Mouse (Mus musculus): ENCODE data around the gene E2f3. TPM values are rescaled to one million over a fixed set of nuclear protein-coding genes. Genes with fewer than 3 reads are reported as not detected.

E2f3 gene
- polyA plus RNA-seq, 1 experiment from 2014 or later = 4.3 TPM

GRCm38 (mm10) chr13:30003169-30003568 is 17.3 kb upstream of the E2f3 start:
- Histone ChIP-seq H3K36me3 (no peaks in the 10 kb centered on the region), H3K27me3 (replicated peaks) (no peaks in the 10 kb centered on the region), H3K9ac (replicated peaks) (no peak overlapping the region), H3K27ac (replicated peaks) (no peak overlapping the region), H3K4me1 (0 out of 2 replicates have a peak, but pooled peaks cover 4% of the 10 kb centered on the region), H3K9me3 (replicated peaks) (no peaks in the 10 kb centered on the region), H3K4me2 (no peak overlapping the region), H3K4me3 (replicated peaks) (no peak overlapping the region)
- no peak for ATAC-seq (ENCODE audit: low FRiP score)
- 49% methylated on average over 11 of the region's 11 CpGs for WGBS

GRCm38 (mm10) chr13:30001041-30001440 is 15.2 kb upstream of the E2f3 start:
- 0 out of 2 replicates have a peak, but pooled peaks cover 4% of the 10 kb centered on the region for H3K4me1 ChIP-seq
- no peaks in the 10 kb centered on the region for H3K36me3 ChIP-seq
- H3K27ac ChIP-seq (replicated peaks) = no peak overlapping the region
- no peak for ATAC-seq (ENCODE audit: low FRiP score)
- WGBS = 43% methylated on average over 5 of the region's 5 CpGs
- no peak overlapping the region for H3K4me2 ChIP-seq
- no peaks in the 10 kb centered on the region for H3K27me3 ChIP-seq (replicated peaks)
- no peak overlapping the region for H3K9ac ChIP-seq (replicated peaks)
- H3K4me3 ChIP-seq (replicated peaks) = no peak overlapping the region
- H3K9me3 ChIP-seq (replicated peaks) = no peaks in the 10 kb centered on the region

- no peaks in the 10 kb centered on the region for H3K27me3 ChIP-seq (replicated peaks)
- 95% methylated on average over 6 of the region's 6 CpGs for WGBS
- ATAC-seq (ENCODE audit: low FRiP score) = no peak
- no peaks in the 10 kb centered on the region for H3K36me3 ChIP-seq
- no peak overlapping the region for H3K4me3 ChIP-seq (replicated peaks)
- no peak overlapping the region for H3K9ac ChIP-seq (replicated peaks)
- H3K27ac ChIP-seq (replicated peaks) = no peak overlapping the region
- peaks cover 20% of the 10 kb centered on the region for H3K4me1 ChIP-seq
- H3K9me3 ChIP-seq (replicated peaks) = no peaks in the 10 kb centered on the region
- H3K4me2 ChIP-seq = no peak overlapping the region
Observed at GRCm38 (mm10) chr13:29987956-29988355, 2.1 kb upstream of the E2f3 start.

GRCm38 (mm10) chr13:29986756-29987120 is 875 bp upstream of the E2f3 start:
- no peaks in the 10 kb centered on the region for H3K27me3 ChIP-seq (replicated peaks)
- peak overlapping the region; percentile 37 for H3K9ac ChIP-seq (replicated peaks)
- no peaks in the 10 kb centered on the region for H3K9me3 ChIP-seq (replicated peaks)
- no peak for ATAC-seq (ENCODE audit: low FRiP score)
- peak overlapping the region; percentile 100 for H3K4me2 ChIP-seq
- H3K4me3 ChIP-seq (replicated peaks) = peak overlapping the region; percentile 91
- WGBS = 20% methylated on average over 9 of the region's 9 CpGs
- H3K4me1 ChIP-seq = peaks cover 22% of the 10 kb centered on the region
- H3K36me3 ChIP-seq = no peaks in the 10 kb centered on the region
- peak overlapping the region; percentile 61 for H3K27ac ChIP-seq (replicated peaks)

- Histone ChIP-seq H3K4me3 (replicated peaks) (peak overlapping the region; percentile 91), H3K36me3 (no peaks in the 10 kb centered on the region), H3K4me2 (peak overlapping the region; percentile 100), H3K27me3 (replicated peaks) (no peaks in the 10 kb centered on the region), H3K4me1 (peaks cover 22% of the 10 kb centered on the region), H3K9me3 (replicated peaks) (no peaks in the 10 kb centered on the region), H3K9ac (replicated peaks) (peak overlapping the region; percentile 92), H3K27ac (replicated peaks) (peak overlapping the region; percentile 85)
- under 1% methylated on average over 55 of the region's 62 CpGs for WGBS
- peak; percentile 5; the same call in 1 of the 2 replicates for ATAC-seq (ENCODE audit: low FRiP score)
Observed at GRCm38 (mm10) chr13:29985101-29985854, 585 bp downstream of the E2f3 start.

GRCm38 (mm10) chr13:29984286-29985100 is 1.4 kb downstream of the E2f3 start:
- H3K27me3 ChIP-seq (replicated peaks) = no peaks in the 10 kb centered on the region
- H3K36me3 ChIP-seq = no peaks in the 10 kb centered on the region
- H3K4me1 ChIP-seq = peaks cover 22% of the 10 kb centered on the region
- peak; percentile 39 for ATAC-seq (ENCODE audit: low FRiP score)
- peak overlapping the region; percentile 91 for H3K4me3 ChIP-seq (replicated peaks)
- H3K9me3 ChIP-seq (replicated peaks) = no peaks in the 10 kb centered on the region
- H3K27ac ChIP-seq (replicated peaks) = peak overlapping the region; percentile 85
- WGBS = 0% methylated on average over 34 of the region's 69 CpGs
- peak overlapping the region; percentile 100 for H3K4me2 ChIP-seq
- peak overlapping the region; percentile 92 for H3K9ac ChIP-seq (replicated peaks)

GRCm38 (mm10) chr13:29983523-29984191 is 2.2 kb downstream of the E2f3 start:
- Histone ChIP-seq H3K9ac (replicated peaks) (peak overlapping the region; percentile 92), H3K4me3 (replicated peaks) (peak overlapping the region; percentile 91), H3K9me3 (replicated peaks) (no peaks in the 10 kb centered on the region), H3K4me1 (peaks cover 22% of the 10 kb centered on the region), H3K4me2 (peak overlapping the region; percentile 100), H3K27ac (replicated peaks) (peak overlapping the region; percentile 85), H3K36me3 (no peaks in the 10 kb centered on the region), H3K27me3 (replicated peaks) (no peaks in the 10 kb centered on the region)
- under 1% methylated on average over 35 of the region's 35 CpGs for WGBS
- ATAC-seq (ENCODE audit: low FRiP score) = no peak

- H3K27me3 ChIP-seq (replicated peaks) = no peaks in the 10 kb centered on the region
- no peak overlapping the region; the same call in 1 of the 2 replicates for H3K27ac ChIP-seq (replicated peaks)
- H3K4me2 ChIP-seq = peak overlapping the region; percentile 100
- no peak for ATAC-seq (ENCODE audit: low FRiP score)
- peak overlapping the region; percentile 91 for H3K4me3 ChIP-seq (replicated peaks)
- H3K36me3 ChIP-seq = no peaks in the 10 kb centered on the region
- peaks cover 22% of the 10 kb centered on the region for H3K4me1 ChIP-seq
- 21% methylated on average over 6 of the region's 6 CpGs for WGBS
- peak overlapping the region; percentile 92 for H3K9ac ChIP-seq (replicated peaks)
- H3K9me3 ChIP-seq (replicated peaks) = no peaks in the 10 kb centered on the region
Observed at GRCm38 (mm10) chr13:29983037-29983436, 2.8 kb downstream of the E2f3 start.

GRCm38 (mm10) chr13:29982400-29982799 is 3.5 kb downstream of the E2f3 start:
- H3K4me3 ChIP-seq (replicated peaks) = no peak overlapping the region
- no peak overlapping the region for H3K9ac ChIP-seq (replicated peaks)
- 73% methylated on average over 3 of the region's 3 CpGs for WGBS
- peaks cover 22% of the 10 kb centered on the region for H3K4me1 ChIP-seq
- no peak overlapping the region for H3K27ac ChIP-seq (replicated peaks)
- no peak for ATAC-seq (ENCODE audit: low FRiP score)
- 0 out of 2 replicates have a peak, but pooled peaks cover under 1% of the 10 kb centered on the region for H3K36me3 ChIP-seq
- H3K4me2 ChIP-seq = no peak overlapping the region
- no peaks in the 10 kb centered on the region for H3K27me3 ChIP-seq (replicated peaks)
- no peaks in the 10 kb centered on the region for H3K9me3 ChIP-seq (replicated peaks)

- H3K36me3 ChIP-seq = 0 out of 2 replicates have a peak, but pooled peaks cover 3% of the 10 kb centered on the region
- H3K4me2 ChIP-seq = no peak overlapping the region
- H3K9me3 ChIP-seq (replicated peaks) = no peaks in the 10 kb centered on the region
- ATAC-seq (ENCODE audit: low FRiP score) = no peak
- WGBS = 85% methylated on average over 7 of the region's 7 CpGs
- H3K4me3 ChIP-seq (replicated peaks) = no peak overlapping the region
- no peak overlapping the region for H3K27ac ChIP-seq (replicated peaks)
- peaks cover 10% of the 10 kb centered on the region for H3K4me1 ChIP-seq
- no peak overlapping the region for H3K9ac ChIP-seq (replicated peaks)
- no peaks in the 10 kb centered on the region for H3K27me3 ChIP-seq (replicated peaks)
Observed at GRCm38 (mm10) chr13:29979140-29979564, 6.7 kb downstream of the E2f3 start.

GRCm38 (mm10) chr13:29977358-29977757 is 8.5 kb downstream of the E2f3 start:
- H3K4me3 ChIP-seq (replicated peaks) = no peak overlapping the region
- H3K4me2 ChIP-seq = no peak overlapping the region
- H3K27me3 ChIP-seq (replicated peaks) = no peaks in the 10 kb centered on the region
- H3K36me3 ChIP-seq = 0 out of 2 replicates have a peak, but pooled peaks cover 3% of the 10 kb centered on the region
- H3K4me1 ChIP-seq = no peaks in the 10 kb centered on the region
- WGBS = 94% methylated on average over 11 of the region's 11 CpGs
- H3K9me3 ChIP-seq (replicated peaks) = no peaks in the 10 kb centered on the region
- H3K27ac ChIP-seq (replicated peaks) = no peak overlapping the region
- H3K9ac ChIP-seq (replicated peaks) = no peak overlapping the region
- no peak for ATAC-seq (ENCODE audit: low FRiP score)
